Mouse (Mus musculus): ENCODE data around the gene Magt1.

DNA sequence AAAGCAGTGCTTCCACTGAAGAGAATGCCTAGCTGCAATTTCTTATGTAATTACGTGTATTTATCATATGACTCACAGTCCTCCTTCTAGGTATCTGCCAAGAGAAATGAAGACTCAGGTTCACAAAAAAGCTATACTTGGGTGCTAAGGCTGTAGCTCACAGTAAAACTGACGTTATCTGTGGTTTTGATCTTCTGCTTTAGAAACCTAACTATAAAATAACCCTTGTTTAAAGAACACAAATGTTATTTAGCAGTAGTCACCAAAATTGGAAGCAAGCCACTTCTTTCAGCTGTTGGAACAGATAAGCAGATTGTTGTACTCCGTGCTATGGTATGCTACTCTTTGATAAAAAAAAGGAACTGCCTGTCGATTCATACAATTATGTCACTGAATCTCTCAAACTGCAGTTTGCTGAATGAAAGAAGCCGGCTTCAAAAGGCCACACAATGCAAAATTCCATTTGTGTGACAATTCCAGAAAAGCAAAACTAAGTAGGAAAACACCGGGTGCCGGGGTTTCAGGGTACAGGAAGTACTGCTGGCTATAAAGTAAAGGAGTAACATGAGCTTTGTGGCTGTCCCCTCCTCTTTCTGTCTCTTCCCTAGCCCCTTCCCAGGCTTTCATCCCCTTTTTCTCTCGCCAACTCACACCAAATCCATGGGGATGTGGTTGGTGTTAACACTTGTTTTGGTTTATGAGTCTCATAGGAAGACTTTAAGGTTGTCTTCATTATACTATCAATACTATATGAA is 32.3 kb upstream of the Magt1 start:
- TF ChIP-seq CTCF (conservative IDR thresholded peaks at IDR 0.05 in 1 of 2, IDR thresholded peaks at IDR 0.05 in 1 of 2; ENCODE audit: low read depth in 2 of 2, low read length in 2 of 2) (no peak), UBTF (IDR thresholded peaks at IDR 0.05; ENCODE audit: low read depth, low read length) (no peak), ELF1 (IDR thresholded peaks at IDR 0.05; ENCODE audit: low read depth, low read length) (no peak), POLR2A (IDR thresholded peaks at IDR 0.05; ENCODE audit: low read depth, low read length) (no peak), SIN3A (IDR thresholded peaks at IDR 0.05; ENCODE audit: low read length) (no peak), MXI1 (IDR thresholded peaks at IDR 0.05; ENCODE audit: low read depth, low read length) (no peak), HCFC1 (IDR thresholded peaks at IDR 0.05; ENCODE audit: low read depth, low read length) (no peak), MAX (IDR thresholded peaks at IDR 0.05; ENCODE audit: low read length) (no peak)
